Mouse (Mus musculus) embryonic fibroblast, embryonic 13.5 days (primary cell): ENCODE measurements at regions not wholly inside any gene's neighbourhood (a gene's known extent, or its start where the extent isn't known, plus 50 kb on each side); places are given as distances from the start of the nearest gene placed in this dataset.

ENCODE experiments used
- H3K27ac ChIP-seq: 2 replicates; pipeline ENCODE4 v1.5.1; 2012; ENCODE audit warnings: low read length, control low read depth, inconsistent platforms; ENCODE audit not compliant: insufficient read depth
- H3K4me1 ChIP-seq: 2 replicates; pipeline ENCODE4 v1.6.1; 2011; ENCODE audit warnings: low read length; ENCODE audit not compliant: control insufficient read depth, insufficient read depth
- H3K4me3 ChIP-seq: 2 replicates; pipeline ENCODE4 v1.5.1; 2011; ENCODE audit warnings: mild to moderate bottlenecking, control low read depth, low read length; ENCODE audit not compliant: insufficient read depth
- CTCF ChIP-seq: IDR thresholded peaks from 2 replicates; pipeline ENCODE4 v1.5.1; 2011; ENCODE audit warnings: mild to moderate bottlenecking, control low read depth, low read length, moderate library complexity, borderline replicate concordance; ENCODE audit not compliant: insufficient read depth
- POLR2A ChIP-seq: IDR thresholded peaks from 2 replicates; pipeline ENCODE4 v1.6.1; 2011; ENCODE audit warnings: low read depth, mild to moderate bottlenecking, control low read depth, low read length, moderate library complexity

DNA sequence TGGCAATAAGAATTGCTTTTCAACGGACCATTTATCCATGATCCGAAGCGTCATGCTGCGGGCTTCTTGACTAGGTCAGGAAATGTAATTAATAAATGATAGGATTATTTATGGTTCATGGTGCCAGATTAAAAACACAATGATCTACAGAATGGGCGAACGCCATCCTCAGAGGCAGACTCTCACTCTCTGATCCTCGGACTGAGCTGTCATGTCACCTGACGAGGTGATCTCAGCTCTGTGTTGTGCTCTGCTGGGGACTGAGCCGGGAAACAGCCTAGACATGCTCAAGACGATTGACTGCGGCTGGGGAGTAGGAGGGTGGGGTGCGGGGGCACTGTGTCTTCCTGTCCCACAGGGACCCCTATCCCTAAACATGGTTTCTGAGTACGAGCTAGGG lies 217.4 kb upstream of the A230072I06Rik start:
- Histone ChIP-seq H3K27ac (no peak overlapping the region), H3K4me3 (no peak overlapping the region), H3K4me1 (no peaks in the 10 kb centered on the region)
- TF ChIP-seq POLR2A (no peak), CTCF (no peak)

DNA sequence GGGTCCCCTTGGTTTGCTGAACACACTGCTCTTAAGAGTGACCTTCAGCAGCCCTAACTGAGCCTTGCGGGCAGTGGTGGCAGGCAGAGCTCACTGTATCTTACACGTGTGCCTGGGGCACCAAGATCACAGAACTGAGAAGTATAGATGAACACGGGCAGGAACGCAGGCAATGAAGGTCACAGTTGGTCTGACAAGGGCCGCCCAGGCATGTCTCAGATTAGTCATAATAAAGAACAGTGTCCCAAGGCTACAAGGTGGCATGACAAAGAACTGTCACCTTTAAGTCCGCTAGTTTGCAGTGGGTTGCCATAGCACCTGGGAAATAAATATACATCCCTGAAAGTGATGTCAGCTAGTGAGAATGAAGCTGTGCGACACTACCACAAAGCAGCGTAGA lies 215.9 kb upstream of the A230072I06Rik start:
- Histone ChIP-seq H3K4me3 (no peak overlapping the region), H3K4me1 (no peaks in the 10 kb centered on the region), H3K27ac (no peak overlapping the region)
- TF ChIP-seq POLR2A (no peak), CTCF (no peak)

DNA sequence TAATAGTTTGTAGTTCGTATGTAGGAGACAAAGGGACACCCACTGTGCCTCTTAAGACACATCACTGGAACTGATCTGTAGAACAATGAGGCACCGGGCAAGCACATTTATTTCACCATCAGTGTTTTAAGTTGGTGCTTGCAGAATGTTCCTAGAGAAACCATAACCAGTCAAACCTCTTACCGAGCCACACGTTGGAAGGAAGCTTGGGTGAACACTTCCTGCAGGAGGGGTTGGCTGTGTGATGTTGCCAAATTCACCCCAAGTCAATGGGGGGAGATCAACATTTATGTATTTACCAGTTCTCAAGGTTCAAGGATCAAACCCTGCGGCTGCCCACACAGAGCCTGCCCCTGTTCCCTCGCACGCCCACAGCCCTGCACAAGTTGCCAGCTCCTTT lies 214.0 kb upstream of the A230072I06Rik start:
- no peak for TF ChIP-seq POLR2A
- TF ChIP-seq CTCF, result no peak
- no peaks in the 10 kb centered on the region for H3K4me1 ChIP-seq
- H3K4me3 ChIP-seq, result no peak overlapping the region
- no peak overlapping the region for H3K27ac ChIP-seq

DNA sequence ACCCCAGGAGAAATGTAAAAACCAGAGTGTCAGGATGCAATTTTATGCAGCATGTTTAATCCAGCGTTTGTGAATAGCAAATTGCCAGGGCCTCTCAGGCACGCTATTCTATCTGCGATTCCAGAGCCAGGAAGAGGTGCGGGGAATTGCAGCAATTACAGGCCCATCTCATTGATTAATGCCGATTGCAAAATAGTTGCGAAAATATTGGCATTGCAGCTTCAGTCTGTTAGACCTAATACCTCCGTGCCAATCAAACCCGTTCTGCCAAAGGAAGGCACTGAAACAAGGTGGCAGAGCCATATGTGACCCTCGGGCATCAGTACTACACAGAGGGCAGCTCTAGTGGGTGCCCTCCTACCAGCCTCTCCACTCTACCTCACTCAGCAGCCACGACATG lies 212.2 kb upstream of the A230072I06Rik start:
- TF ChIP-seq POLR2A (no peak), CTCF (no peak)
- Histone ChIP-seq H3K4me3 (no peak overlapping the region), H3K27ac (no peak overlapping the region), H3K4me1 (no peaks in the 10 kb centered on the region)

DNA sequence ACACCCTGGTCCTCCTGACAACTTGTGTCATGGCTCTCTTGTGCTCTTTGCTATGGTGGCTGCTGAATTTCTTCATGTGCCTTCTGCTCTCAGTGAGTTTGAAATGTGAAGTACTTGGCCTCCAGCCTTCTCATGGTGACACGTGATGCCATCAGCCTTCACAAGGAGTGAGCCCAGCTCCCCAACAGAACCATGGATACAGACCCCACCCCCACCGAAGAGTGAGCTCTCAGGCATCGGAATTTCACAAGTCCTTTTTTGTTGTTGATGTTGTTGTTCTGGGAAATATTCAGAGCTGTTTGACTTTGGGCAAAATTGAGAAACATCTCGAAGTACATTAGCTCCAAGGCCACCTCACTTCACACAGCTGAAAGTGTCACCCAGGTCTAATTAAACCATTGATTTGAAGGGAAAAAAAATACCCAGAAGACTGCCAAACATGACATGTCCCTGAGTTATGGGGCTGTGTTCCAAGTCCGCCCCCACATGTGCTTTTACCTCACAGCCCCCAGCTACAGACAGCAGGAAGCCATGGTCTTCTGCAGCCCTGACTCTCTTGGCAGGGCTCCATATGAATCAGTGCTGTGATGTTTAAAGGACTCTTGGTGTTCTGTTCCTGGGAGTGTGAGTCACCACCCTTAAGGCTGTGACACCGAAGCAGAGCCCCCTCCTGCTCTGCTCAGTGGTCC lies 205.2 kb upstream of the A230072I06Rik start:
- H3K27ac ChIP-seq, result peak overlapping the region; percentile 55
- no peak overlapping the region for H3K4me3 ChIP-seq
- H3K4me1 ChIP-seq, result peaks cover 4% of the 10 kb centered on the region
- TF ChIP-seq POLR2A, result no peak
- TF ChIP-seq CTCF, result no peak

DNA sequence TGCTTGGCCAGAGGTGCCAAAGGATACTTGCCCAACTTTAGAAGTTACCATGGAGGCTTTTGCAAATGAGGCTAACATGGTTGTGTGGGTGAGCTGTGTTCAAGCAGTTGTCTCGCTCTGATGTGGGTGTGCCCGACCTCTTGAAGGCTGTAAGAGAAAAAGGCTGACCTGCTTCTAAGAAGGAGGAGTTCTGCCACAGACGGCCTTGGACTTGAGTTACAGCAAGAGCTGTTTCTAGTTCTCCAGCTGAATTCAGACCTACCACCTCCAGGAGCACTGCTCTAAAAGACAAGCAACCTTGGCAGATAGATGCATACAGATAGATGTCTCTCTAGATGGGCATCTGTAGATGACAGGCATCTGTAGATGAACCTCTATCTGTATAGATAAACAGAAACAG lies 202.7 kb upstream of the A230072I06Rik start:
- H3K4me1 ChIP-seq, result peaks cover 4% of the 10 kb centered on the region
- TF ChIP-seq POLR2A (no peak), CTCF (no peak)
- H3K4me3 ChIP-seq, result no peak overlapping the region
- H3K27ac ChIP-seq, result no peak overlapping the region

DNA sequence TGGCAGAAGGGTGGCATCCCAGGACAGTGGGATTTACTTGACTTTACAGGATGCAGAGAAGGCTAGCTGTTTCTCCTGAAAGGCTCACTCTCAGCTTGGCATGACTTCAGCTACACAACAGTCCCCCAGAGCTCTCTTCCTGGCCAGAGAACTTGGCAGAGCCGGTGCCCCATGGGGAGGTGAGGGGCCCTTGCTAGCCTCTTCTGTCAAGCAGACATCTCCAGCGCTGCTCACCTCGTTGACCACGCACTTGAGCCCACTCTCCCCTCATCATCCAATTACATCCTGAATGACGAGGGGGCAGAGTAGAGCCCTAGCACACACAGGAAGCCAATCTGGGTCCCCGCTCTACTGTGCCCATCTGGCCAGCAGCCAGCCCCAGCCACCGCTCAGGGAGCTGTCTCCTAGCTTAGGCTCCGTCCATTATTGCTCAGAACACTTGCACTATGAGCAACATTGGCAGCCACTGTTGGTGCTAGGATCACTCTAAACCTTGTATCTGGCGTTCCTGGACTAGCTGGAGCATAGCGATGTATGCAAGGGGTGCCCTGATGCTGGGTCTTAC lies 201.7 kb upstream of the A230072I06Rik start:
- H3K4me3 ChIP-seq, result no peak overlapping the region
- H3K4me1 ChIP-seq, result peaks cover 4% of the 10 kb centered on the region
- TF ChIP-seq CTCF (no peak), POLR2A (no peak)
- no peak overlapping the region for H3K27ac ChIP-seq

DNA sequence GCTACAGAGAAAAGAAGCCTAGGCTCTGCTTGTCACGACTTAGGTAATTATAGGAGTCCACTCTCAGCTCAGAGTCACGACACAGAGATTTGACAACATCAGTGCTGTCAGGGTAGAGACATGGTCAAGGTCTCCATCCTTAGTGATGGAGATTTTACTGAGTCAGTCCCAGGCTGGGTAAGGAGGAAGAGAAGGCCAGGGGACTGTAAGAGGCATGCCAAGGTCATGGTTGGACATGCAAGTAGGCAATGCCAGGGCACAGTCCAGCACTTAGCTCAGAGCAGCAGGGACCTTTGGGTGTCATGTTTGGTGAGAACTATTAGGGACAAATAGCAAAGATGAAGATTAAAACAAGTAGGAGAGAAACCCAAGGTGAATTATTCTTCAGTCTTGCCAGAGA lies 200.7 kb upstream of the A230072I06Rik start:
- Histone ChIP-seq H3K27ac (no peak overlapping the region), H3K4me1 (peaks cover 3% of the 10 kb centered on the region), H3K4me3 (no peak overlapping the region)
- TF ChIP-seq CTCF (no peak), POLR2A (no peak)

DNA sequence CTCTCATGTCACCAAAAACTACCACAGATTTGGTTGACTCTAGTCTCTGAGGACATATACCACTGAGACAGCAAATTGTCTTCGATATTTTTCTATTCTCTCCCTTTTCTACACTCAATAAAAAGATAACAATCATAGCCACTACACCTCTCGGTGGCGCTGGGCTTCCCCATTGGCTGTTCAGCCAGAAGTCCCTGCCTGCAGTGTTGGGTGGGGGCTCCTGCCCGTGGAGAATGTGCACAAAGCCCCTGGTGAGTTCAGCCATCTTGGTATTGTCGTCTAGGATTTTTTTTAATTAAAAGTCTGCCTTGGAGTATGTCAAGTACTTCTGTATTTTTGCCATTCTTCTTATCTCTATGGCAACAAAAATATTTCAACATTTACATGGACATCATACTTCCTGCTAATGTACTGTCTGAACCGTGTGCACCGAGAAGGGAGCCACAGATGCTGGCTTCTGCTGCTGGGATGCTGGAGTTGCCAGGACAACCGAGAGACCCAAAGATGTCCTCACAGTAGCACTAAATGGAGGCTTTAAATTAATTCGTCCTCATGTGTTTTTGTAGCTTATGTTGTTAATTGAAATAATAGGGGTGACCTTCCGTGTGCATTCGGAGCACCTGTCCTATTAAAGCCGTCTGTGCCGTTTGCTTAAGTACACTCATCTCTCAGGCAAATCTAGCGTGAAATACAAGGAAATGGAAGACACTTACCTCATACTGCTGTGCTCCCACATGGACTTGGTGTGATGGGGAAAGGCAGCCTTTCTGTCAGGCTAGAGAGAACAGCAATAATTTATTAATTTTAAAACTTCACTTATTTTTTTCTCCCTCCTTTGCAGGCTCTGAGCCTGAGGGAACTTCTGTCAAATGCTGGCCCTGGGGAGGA lies 199.7 kb upstream of the A230072I06Rik start:
- TF ChIP-seq CTCF (no peak), POLR2A (no peak)
- Histone ChIP-seq H3K27ac (no peak overlapping the region), H3K4me3 (no peak overlapping the region), H3K4me1 (no peaks in the 10 kb centered on the region; the same call in 1 of the 2 replicates)

DNA sequence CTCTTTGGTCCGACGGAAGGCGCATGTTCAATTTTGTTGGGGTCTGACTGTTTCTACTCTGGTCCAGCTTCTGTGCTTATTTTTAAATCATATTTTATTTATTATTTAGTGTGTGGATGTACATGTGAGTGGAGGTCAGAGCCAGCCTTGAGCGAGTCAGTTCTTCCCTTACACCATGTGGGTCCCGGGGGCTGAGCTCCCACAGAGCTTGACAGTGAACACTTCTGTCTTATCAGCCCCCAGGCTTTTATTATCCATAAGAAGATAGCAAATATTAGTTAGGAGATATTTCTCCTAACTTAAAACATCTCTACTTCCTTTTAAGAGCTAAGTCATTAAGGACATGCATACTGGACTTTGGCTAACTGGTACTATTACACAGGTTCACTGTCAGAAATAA lies 197.1 kb upstream of the A230072I06Rik start:
- H3K4me1 ChIP-seq, result no peaks in the 10 kb centered on the region
- TF ChIP-seq CTCF (no peak), POLR2A (no peak)
- H3K4me3 ChIP-seq, result no peak overlapping the region
- no peak overlapping the region for H3K27ac ChIP-seq

DNA sequence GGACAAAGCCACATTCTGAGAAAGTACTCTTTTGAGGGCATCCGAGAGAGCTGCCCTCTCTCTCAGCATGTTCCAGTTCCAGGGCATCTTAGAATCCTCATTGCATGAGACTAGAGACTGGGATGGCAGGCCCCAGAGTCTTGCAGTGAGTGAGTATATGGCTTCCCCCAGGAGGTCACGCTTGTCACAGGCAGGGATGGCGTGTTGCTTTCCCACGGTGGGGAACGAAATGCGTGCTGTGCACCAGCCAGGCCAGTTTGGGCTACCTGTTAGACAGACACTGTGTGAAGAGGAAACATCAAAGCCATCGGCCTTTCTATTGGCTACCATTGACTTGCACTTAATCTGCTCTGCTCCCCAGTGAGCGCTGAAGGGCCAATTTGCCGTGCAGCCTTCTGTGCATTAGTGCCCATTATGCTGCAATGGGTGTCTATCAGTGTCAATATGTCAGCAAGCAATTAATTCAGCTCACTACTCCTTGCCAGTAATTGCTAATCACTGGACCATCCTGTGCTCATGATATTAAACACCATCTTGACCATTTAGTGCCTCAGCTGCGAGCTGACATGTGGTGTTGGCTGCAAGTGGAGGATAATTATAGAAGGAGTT lies 191.3 kb upstream of the A230072I06Rik start:
- Histone ChIP-seq H3K27ac (no peak overlapping the region), H3K4me1 (no peaks in the 10 kb centered on the region), H3K4me3 (no peak overlapping the region)
- TF ChIP-seq CTCF (no peak), POLR2A (no peak)
